Mouse (Mus musculus) MEL (cell line): ENCODE data around the gene Gm21885.

ENCODE experiments used
- CTCF ChIP-seq, 3 experiments: IDR thresholded peaks in 2 of 3; conservative IDR thresholded peaks in 1 of 3; 2 replicates each; pipeline ENCODE4 v1.5.1; 2011 to 2012; ENCODE audit warnings: low read length in 3 of 3, low read depth in 2 of 3, mild to moderate bottlenecking in 2 of 3, improper control_type of control experiment in 1 of 3, inconsistent platforms in 1 of 3, mixed read lengths in 1 of 3, moderate library complexity in 1 of 3; ENCODE audit not compliant: control insufficient read depth in 1 of 3, insufficient read depth in 1 of 3, poor library complexity in 1 of 3, severe bottlenecking in 1 of 3
- E2F4 ChIP-seq: IDR thresholded peaks from 2 replicates; pipeline ENCODE4 v1.6.1; 2011; ENCODE audit warnings: low read depth, low read length, improper control_type of control experiment, borderline replicate concordance
- ETS1 ChIP-seq: IDR thresholded peaks from 2 replicates; pipeline ENCODE4 v1.6.1; 2012; ENCODE audit warnings: low read depth, mild to moderate bottlenecking, inconsistent platforms, low read length, improper control_type of control experiment, moderate library complexity
- GATA1 ChIP-seq: IDR thresholded peaks from 2 replicates; pipeline ENCODE4 v1.6.1; 2011; ENCODE audit warnings: low read depth, low read length, improper control_type of control experiment
- MAX ChIP-seq: IDR thresholded peaks from 2 replicates; pipeline ENCODE4 v1.6.1; 2011; ENCODE audit warnings: low read length, improper control_type of control experiment
- MXI1 ChIP-seq: IDR thresholded peaks from 2 replicates; pipeline ENCODE4 v1.6.1; 2011; ENCODE audit warnings: mild to moderate bottlenecking, low read depth, low read length, improper control_type of control experiment
- MYB ChIP-seq: IDR thresholded peaks from 2 replicates; pipeline ENCODE4 v1.6.1; 2011; ENCODE audit warnings: mild to moderate bottlenecking, low read depth, low read length, improper control_type of control experiment
- POLR2A ChIP-seq, 2 experiments: IDR thresholded peaks; 2 replicates each; pipeline ENCODE4 v1.6.1; 2011 to 2012; ENCODE audit warnings: low read length in 2 of 2, mild to moderate bottlenecking in 2 of 2, control low read depth in 1 of 2, improper control_type of control experiment in 1 of 2, low read depth in 1 of 2, moderate library complexity in 1 of 2; ENCODE audit not compliant: control insufficient read depth in 1 of 2, insufficient read depth in 1 of 2, poor library complexity in 1 of 2
- ZC3H11A ChIP-seq: IDR thresholded peaks from 2 replicates; pipeline ENCODE4 v1.6.1; 2012; ENCODE audit warnings: low read depth, mild to moderate bottlenecking, inconsistent platforms, low read length, improper control_type of control experiment
- ZMIZ1 ChIP-seq: IDR thresholded peaks from 2 replicates; pipeline ENCODE4 v1.6.1; 2012; ENCODE audit warnings: low read depth, mild to moderate bottlenecking, inconsistent platforms, low read length, improper control_type of control experiment, moderate library complexity

- no peak for TF ChIP-seq POLR2A (IDR thresholded peaks at IDR 0.05; ENCODE audit: control insufficient read depth in 1 of 2, insufficient read depth in 1 of 2, low read depth in 1 of 2, low read length in 2 of 2, poor library complexity in 1 of 2)
- TF ChIP-seq ZC3H11A, result no peak
- no peak for TF ChIP-seq MYB
- no peak for TF ChIP-seq ZMIZ1
- no peak for TF ChIP-seq MAX
- TF ChIP-seq CTCF (IDR thresholded peaks at IDR 0.05 in 2 of 3, conservative IDR thresholded peaks at IDR 0.05 in 1 of 3; ENCODE audit: control insufficient read depth in 1 of 3, insufficient read depth in 1 of 3, low read depth in 2 of 3, low read length in 3 of 3, poor library complexity in 1 of 3, severe bottlenecking in 1 of 3), result no peak
- TF ChIP-seq GATA1, result no peak
- no peak for TF ChIP-seq MXI1
- no peak for TF ChIP-seq E2F4
- TF ChIP-seq ETS1, result no peak
These were observed 48.5 kb downstream of the Gm21885 start for GRCm38 (mm10) chr11:94330211-94330610.
